Mouse (Mus musculus) ES-Bruce4 (cell line): Measurements from ENCODE around the gene Csnk1d.

ENCODE experiments used
- CTCF ChIP-seq: IDR thresholded peaks from one replicate; pipeline ENCODE4 v1.8.1; 2011; ENCODE audit warnings: low read depth, low read length
- POLR2A ChIP-seq: IDR thresholded peaks from one replicate; pipeline ENCODE4 v1.8.1; 2011; ENCODE audit warnings: low read length; ENCODE audit not compliant: insufficient read depth

DNA sequence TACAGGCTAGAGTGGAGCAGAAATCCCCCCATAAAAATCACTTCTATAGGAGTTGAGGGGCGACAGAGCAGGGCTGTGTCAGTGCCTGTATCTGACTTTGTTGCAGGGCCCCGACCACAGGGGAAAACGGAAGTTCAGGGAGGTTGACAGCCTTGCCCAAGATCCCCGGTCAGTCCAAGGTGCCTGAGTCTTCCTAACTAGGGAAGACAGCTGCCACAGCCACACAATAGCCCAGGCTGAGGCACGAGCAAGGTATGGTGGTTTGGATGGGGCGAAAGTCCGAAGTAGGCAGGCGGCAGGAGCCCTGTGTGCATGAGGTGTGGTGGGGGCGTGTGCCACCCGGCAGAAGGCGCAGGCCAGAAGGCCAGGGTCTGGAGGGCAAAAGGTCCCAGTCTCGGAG, 42.8 kb downstream of the Csnk1d start, which contains the start of gene Slc16a3:
- TF ChIP-seq POLR2A (no peak), CTCF (no peak)
